Mouse (Mus musculus) gastrocnemius, adult 18-20 months (tissue): ENCODE data around the gene Tubg1. TPM values are rescaled to one million over a fixed set of nuclear protein-coding genes. Genes with fewer than 3 reads are reported as not detected.

Experiments used
- microRNA-seq: library from miRNA; unstranded; fragments of <30 nt; microRNA quantifications from one replicate; pipeline ENCODE4 v1.2.0, GENCODE M21; 2021
- total RNA-seq, 2 experiments: library from RNA; stranded (reverse); gene quantifications; 2 replicates each; pipeline ENCODE4 v1.2.3; 2021

The Tubg1 gene
- total RNA-seq, 2 experiments from 2014 or later: 24.7 to 26.2 TPM

Small RNA genes lying within 50 kb of the gene (microRNA-seq; reads per million reads assigned to microRNA genes)
- gene Gm27626: not detected

Other genes with a start within 250 kb of the Tubg1 start
- 10 to 100 TPM; 38.1 to 48.6 TPM for gene Stat3, start 180.4 kb upstream of the Tubg1 start, total RNA-seq
- 100 to 1,000 TPM; 128 to 153 TPM for gene Cavin1, start 149.1 kb upstream of the Tubg1 start, total RNA-seq
- 10 to 100 TPM; 57.0 to 74.4 TPM for gene Atp6v0a1, start 110.5 kb upstream of the Tubg1 start, total RNA-seq
- gene Naglu, start 49.9 kb upstream of the Tubg1 start, total RNA-seq: 1 to 10 TPM; 3.9 TPM
- gene Hsd17b1, start 41.5 kb upstream of the Tubg1 start, total RNA-seq: under 1 TPM; 0.16 to 0.33 TPM
- 1 to 10 TPM; 7.3 to 7.7 TPM for gene Coasy, start 37.4 kb upstream of the Tubg1 start, total RNA-seq
- gene Mlx, start 32.7 kb upstream of the Tubg1 start, total RNA-seq: 10 to 100 TPM; 12.3 to 14.4 TPM
- gene Psmc3ip, start 24.5 kb upstream of the Tubg1 start, total RNA-seq: 1 to 10 TPM; 1.7 to 2.0 TPM
- gene Retreg3, start within 50 bp of the Tubg1 start, total RNA-seq: 10 to 100 TPM; 27.1 to 30.4 TPM
- 1 to 10 TPM; 2.7 to 3.3 TPM for gene Tubg2, start 36.0 kb downstream of the Tubg1 start, total RNA-seq
- gene Cntnap1, start 50.6 kb downstream of the Tubg1 start, total RNA-seq: 1 to 10 TPM in 1 of 2 experiments, under 1 TPM in 1; 0.82 to 1.2 TPM
- gene Plekhh3, start 51.4 kb downstream of the Tubg1 start, total RNA-seq: 10 to 100 TPM; 19.4 to 24.2 TPM
- gene Ccr10, start 55.5 kb downstream of the Tubg1 start, total RNA-seq: not detected
- gene Ezh1, start 106.5 kb downstream of the Tubg1 start, total RNA-seq: 10 to 100 TPM; 25.3 to 26.3 TPM
- 10 to 100 TPM; 30.1 to 31.0 TPM for gene Ramp2, start 126.1 kb downstream of the Tubg1 start, total RNA-seq
- gene Vps25, start 133.8 kb downstream of the Tubg1 start, total RNA-seq: 10 to 100 TPM; 46.1 to 46.8 TPM
- gene Wnk4, start 140.6 kb downstream of the Tubg1 start, total RNA-seq: under 1 TPM; 0.23 to 0.26 TPM
- gene Cntd1, start 159.1 kb downstream of the Tubg1 start, total RNA-seq: under 1 TPM; 0.31 to 0.37 TPM
- 10 to 100 TPM; 71.2 to 81.6 TPM for gene Coa3, start 159.2 kb downstream of the Tubg1 start, total RNA-seq
- 10 to 100 TPM; 85.6 to 95.6 TPM for gene Becn1, start 182.3 kb downstream of the Tubg1 start, total RNA-seq
- gene Psme3, start 196.3 kb downstream of the Tubg1 start, total RNA-seq: 10 to 100 TPM; 66.4 to 81.3 TPM
- 1 to 10 TPM; 1.0 to 1.1 TPM for gene Aoc2, start 205.1 kb downstream of the Tubg1 start, total RNA-seq
- gene Aoc3, start 210.7 kb downstream of the Tubg1 start, total RNA-seq: 1 to 10 TPM; 5.3 to 9.6 TPM
- gene G6pc, start 247.6 kb downstream of the Tubg1 start, total RNA-seq: not detected